Mouse (Mus musculus): ENCODE data around the gene Clcn6. TPM values are rescaled to one million over a fixed set of nuclear protein-coding genes. Genes with fewer than 3 reads are reported as not detected.

Gene Clcn6
- total RNA-seq, 2 experiments from 2014 or later: 4.8 to 4.9 TPM

DNA sequence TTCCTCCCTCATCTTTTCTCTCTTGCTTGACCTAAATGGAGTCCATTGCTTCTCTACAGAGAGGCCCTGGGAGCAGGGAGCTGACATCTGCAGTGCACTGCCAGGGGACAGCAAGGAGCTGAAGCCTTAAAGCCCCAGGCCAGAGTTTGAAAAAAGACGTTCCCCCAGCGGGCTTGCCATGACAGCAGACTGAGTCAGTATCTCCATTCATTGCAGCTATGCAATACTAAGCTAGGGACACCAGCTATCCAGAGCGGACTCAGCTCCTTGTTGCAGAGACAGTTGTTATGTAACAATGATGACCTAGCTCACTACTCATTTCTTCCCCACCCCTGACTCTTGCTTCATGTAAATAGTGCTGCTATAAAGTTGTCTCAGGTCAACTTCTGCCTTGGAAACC is 43.3 kb downstream of the Clcn6 start:
- DNase-seq (ENCODE audit: low spot score): no peak

DNA sequence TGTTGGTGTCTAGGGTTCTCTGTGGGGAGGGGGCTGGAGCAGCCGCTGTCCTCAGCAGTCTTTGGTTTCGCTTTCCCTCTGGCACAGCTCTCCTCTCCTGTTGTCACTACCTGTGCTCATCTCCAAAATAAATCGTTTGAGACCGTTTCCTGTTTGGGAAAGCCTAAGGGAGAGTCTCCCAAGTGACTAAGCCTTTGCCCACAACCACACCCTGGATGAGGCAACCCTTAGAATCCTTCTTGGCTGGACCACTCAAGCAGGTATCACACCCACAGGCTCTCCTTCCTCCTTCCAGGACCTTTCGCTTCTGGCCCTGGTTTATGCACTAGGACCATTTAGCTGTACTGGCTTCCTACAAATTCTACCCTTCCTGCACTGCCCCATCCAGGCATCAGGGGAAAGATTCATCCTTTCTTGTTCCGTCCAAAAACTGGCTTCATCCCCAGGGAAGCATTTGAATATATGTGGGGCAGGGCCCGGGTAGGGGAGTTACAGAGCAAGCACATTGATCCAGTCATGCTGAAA is 45.0 kb downstream of the Clcn6 start:
- DNase-seq (ENCODE audit: low spot score): no peak

DNA sequence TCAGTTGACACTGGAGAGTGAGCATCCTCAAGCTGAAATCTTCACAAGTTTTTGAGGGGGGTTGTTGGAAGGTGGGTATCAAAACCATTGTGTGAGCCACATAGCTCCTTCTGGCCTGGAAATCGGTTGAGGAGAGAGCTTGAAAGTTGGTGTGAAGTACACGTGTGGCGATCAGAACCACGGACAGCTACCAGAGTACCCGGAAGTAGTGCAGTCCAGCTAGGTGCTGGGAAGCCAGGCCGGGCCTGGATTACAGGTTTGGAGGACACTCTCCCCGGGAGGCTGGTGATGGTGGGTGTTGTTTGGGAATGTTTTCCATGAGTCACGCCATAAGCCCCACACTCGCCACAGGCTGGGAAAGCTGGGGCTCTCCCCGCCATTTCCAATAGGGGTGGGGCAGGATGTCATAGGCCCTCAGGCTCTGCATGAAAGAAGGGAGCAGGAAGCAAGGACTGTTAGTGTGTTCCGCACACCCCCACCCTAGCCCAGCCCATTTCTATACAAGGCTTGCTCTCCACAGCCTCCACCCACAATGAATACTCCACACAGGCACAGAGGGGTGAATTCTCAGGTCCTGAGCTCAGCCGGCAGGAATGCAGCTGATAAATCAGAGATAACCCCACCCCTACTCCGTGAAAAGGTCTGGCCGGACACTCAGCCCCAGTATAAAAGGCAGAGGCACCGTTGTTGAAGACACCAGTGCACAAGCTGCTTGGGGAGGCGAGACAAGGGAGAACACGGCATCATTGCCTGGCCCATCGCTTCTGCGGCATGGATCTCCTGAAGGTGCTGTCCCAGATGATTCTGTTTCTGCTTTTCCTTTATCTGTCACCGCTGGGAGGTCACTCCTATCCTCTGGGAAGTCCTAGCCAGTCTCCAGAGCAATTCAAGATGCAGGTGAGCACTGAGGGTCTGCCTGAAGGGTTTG is 53.2 kb downstream of the Clcn6 start, which contains the start of gene Nppb:
Nppb (plus strand) TSS at position 584 of the 928 bp plus-strand sequence.
- DNase-seq (ENCODE audit: low spot score): no peak

DNA sequence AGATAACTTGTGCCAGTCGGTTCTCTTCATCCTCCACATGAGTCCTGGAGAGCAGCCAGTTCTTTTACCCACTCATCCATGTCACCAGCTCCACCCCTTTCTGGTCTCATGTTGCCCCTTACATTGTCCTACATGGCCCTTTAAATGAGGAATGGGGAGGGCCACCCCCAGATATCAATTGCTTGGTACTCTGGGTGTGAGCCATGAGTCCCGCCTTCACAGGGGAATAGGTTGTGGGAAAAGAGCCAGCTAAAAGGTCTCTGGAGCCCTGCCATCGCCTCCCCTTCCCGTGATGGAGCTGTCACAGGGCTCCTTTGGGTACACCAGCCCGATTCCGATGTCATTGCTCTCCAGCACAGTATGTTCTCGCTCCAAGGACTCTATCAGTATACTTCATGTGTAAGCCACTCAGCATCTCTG is 59.2 kb downstream of the Clcn6 start:
- DNase-seq (ENCODE audit: low spot score): no peak

DNA sequence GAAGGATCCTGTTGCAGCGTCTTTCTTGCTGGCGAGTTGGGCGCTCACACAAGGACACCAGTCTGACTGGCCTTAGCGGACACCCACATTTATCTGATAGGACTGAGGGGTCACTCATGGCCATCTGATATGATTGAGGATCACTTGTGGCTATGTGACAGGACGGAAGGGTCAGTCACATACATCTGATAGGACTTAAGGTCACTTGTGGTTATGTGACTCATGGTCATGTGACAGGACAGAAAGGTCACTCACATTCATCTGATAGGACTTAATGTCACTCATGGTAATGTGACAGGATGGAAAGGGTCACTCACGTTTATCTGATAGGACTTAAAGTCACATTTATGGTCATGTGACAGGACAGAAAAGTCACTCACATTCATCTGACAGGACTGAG is 60.2 kb downstream of the Clcn6 start:
- no peak for DNase-seq (ENCODE audit: low spot score)

DNA sequence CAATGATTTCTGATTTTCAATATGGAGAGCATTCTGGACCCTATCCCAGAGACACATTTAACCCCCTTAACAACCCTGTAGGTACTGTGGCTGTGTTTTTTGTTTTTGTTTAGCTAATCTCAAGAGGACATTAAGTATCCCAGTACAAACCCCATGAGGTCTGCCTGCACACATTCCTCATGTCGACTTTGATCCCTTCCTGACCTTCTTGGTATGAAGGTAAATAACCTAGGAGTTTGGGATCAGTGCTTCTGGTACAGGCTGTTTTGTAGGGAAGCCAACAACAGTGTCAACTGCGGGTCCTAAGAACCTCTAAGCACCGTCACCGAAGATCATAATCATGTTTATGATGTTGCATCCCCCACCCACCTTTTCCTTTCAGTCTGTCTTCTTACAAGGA is 60.9 kb downstream of the Clcn6 start:
- DNase-seq (ENCODE audit: low spot score): no peak

DNA sequence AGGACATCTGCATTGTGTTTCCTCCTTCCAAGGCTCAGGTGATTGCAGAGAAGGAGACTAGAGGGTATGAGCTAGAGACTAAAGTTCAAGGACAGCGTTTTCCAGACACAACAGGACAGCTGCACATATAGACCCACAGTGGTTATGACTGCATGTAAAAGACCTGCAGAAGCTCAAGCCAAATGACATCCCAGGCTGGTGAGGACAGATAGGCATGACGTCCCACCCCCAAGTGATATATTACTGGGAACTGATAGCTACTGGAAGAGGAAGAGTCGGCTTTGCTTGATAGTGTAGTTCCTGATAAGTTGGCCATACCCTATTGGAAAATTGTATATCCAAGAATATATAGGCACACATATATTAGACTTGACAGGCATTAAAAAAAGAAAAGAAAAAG is 62.4 kb downstream of the Clcn6 start:
- DNase-seq (ENCODE audit: low spot score): no peak

DNA sequence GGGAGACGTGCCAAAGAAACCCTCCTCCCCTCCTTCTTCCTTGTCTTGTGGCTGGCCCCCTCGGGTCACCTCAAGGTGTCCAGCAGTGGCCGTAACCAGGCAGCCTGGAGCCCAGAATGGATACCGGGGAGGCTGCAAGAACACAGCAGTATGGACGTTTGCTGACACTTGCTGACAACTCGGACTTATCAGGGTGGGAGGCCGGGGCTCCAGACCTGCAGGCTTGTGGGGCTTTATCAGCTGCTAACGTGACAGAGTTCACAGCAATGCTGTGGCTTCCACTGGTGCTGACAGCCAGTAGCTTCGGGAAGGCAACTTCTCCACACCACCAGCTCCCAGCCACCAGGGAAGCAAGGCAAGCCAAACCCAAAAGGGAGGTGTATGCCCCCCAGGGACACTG is 69.3 kb downstream of the Clcn6 start:
- DNase-seq (ENCODE audit: low spot score): no peak

DNA sequence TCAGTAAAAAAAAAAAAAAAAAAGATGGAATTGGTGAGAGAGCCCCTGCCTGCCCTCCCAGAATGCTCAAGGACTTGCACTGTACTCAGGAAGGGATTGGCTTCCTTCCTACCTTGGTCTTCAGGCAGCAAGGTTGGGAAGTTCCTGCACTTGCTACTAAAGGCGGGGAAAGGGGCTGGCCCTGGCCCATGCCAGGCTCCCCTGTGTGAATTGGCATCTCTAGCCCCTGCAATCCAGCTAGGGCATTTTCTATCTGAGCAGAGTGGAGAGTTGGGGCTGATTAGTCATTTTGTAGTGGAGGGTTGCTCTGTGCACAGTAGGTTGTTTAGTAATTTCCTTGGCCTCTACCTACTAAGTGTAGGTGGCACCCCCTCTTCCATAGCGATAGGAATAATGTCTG is 69.8 kb downstream of the Clcn6 start:
- no peak for DNase-seq (ENCODE audit: low spot score)

DNA sequence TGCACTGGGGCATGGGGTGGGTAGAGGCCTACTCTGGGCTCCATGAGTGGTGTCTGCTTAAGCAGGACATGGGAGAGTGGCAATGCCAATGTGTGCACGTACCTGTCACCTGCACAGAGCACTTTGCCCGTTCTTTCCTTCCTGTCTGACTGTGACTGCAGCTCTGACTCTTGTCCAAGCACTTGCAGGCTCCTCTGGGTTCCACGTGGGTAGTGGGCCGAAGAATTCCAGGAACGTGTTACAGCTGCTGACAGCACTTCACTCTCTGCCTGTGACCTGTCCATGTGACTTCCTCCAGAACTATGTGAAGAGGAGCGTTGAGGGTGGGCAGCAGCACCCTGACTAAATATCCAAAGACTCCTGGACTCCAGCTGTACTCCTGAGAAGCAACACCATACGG is 72.9 kb downstream of the Clcn6 start:
- DNase-seq (ENCODE audit: low spot score): no peak

DNA sequence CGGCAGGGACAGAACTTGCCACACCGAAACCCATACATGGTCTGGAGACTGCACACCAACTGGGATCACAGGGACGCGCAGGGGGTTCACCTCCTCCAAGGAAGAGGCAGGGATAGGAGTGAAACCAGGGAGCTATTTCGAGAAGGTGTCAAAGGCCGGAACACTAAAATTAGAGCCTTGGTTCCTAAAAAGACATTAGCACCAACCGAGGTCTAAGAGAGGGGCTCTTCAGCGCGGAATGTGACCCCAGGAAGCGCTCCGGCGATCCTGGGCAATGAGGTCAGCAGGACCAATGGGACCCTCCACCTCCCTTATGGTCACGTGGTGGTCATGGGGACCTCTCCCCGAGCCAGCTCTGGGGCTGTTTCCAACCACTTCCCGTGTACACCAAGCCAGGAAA is 75.0 kb downstream of the Clcn6 start:
- DNase-seq (ENCODE audit: low spot score): no peak

DNA sequence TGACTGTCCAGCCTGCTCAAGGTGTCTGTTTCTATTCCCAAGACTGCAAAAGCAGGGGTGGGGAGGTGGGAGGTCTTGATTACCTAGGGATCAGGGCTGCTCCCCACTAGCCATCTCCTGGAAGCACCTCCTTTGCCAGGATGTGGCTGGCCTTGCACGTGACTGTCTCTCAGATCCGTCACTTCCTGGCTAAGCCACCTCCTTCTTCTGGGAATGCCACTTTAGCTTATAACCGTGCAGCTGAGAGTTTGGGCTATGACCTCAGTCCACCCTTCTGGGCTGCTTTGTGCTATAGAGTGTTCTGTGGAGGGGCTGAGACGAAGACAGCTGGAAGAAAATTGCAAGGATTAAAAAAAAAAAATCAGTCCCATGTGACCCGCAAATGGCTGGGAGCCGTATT is 75.8 kb downstream of the Clcn6 start:
- DNase-seq (ENCODE audit: low spot score): no peak

DNA sequence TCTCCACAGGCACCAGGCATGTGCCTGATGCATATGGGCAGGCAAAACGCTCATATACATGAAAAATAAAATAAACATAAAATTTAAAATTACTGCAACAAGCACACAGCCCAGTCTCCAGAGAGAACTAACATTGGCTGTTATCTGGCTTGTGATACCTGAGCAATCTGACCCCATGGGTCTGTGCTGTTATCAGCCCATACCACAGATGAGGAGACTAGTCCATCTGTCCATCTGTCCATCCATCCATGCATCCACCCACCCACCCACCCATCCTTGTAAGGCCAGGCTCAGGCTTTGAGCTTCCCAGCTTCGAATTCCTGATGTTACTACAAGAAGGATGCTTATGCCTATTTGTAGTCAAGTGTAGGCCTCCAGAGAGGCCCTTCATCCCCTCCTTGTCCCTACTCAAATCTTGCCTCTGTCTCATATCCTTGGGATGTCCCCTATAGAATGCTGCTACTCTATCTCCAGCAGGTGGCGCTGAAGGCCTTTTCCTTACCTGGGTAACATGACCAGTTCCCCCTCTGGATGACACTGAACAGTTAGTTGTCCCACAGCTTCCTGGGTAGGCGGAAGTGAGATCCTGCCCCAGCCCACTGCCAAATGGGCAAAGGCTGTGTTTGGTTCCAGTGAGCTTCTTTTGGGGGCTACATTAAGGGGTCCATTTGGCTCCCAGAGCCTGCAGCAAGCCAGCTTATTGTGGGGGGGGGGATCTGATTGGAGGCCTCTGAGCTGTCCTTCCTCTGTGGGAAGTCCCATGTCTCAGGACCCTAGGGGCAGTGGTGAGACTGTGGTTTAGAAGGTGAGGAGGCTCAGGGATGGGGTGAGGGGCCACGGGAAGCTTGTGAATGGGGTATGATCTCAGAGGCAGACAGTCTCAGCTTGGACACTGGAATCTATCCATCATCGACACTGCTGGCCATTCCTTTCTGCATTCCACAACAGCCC is 78.5 kb downstream of the Clcn6 start:
- peak; percentile 68 for DNase-seq (ENCODE audit: low spot score)

DNA sequence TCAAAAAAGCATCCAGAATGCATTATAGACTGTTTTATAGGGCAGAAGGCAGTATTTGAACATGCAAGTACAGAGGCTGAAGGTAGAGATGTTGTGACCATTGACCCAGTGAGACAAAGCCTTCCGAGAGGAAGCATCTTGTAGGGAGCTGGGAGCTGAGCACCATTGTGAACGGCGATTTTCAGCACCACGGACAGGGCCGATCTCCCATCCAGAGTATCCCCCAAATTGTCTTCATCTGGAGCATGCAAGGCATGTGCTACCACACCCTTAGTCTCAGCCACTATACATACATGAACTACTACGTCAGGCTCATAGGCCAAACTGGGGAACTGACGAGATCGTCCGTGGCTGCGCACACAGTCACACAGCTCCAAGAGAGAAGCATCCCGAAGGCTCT is 81.5 kb downstream of the Clcn6 start:
- DNase-seq (ENCODE audit: low spot score): no peak

Other genes starting within 250 kb of the Clcn6 start
- gene Zfp984, start 229.0 kb downstream of the Clcn6 start, total RNA-seq (2021): 1 to 10 TPM; 1.2 to 1.3 TPM
- gene Zfp933, start 190.5 kb downstream of the Clcn6 start, total RNA-seq (2021): 1 to 10 TPM; 7.8 to 9.0 TPM
- gene Miip, start 170.0 kb downstream of the Clcn6 start, total RNA-seq (2021): 1 to 10 TPM; 4.5 to 6.1 TPM
- gene Fv1, start 169.8 kb downstream of the Clcn6 start, total RNA-seq (2021): 1 to 10 TPM; 5.5 to 7.0 TPM
- gene Mfn2, start 134.1 kb downstream of the Clcn6 start, total RNA-seq (2021): 100 to 1,000 TPM; 403 to 443 TPM
- 10 to 100 TPM; 16.0 to 17.2 TPM for gene Plod1, start 102.1 kb downstream of the Clcn6 start, total RNA-seq (2021)
- 10 to 100 TPM; 19.2 to 19.8 TPM for gene 2510039O18Rik, start 97.9 kb downstream of the Clcn6 start, total RNA-seq (2021)
- gene Nppb, start 53.0 kb downstream of the Clcn6 start, total RNA-seq (2021): not detected
- gene Nppa, start 38.1 kb downstream of the Clcn6 start, total RNA-seq (2021): not detected
- gene Mthfr, start 256 bp upstream of the Clcn6 start, total RNA-seq (2021): 1 to 10 TPM; 8.9 to 9.3 TPM
- gene Agtrap, start 49.2 kb upstream of the Clcn6 start, total RNA-seq (2021): 10 to 100 TPM in 1 of 2 experiments, 1 to 10 TPM in 1; 9.3 to 12.8 TPM
- gene Mad2l2, start 91.6 kb upstream of the Clcn6 start, total RNA-seq (2021): 10 to 100 TPM; 13.5 to 15.7 TPM
- gene Draxin, start 91.9 kb upstream of the Clcn6 start, total RNA-seq (2021): under 1 TPM in 1 of 2 experiments, not detected in 1; 0.09 TPM
- 10 to 100 TPM; 41.9 to 45.7 TPM for gene Fbxo6, start 113.3 kb upstream of the Clcn6 start, total RNA-seq (2021)
- 1 to 10 TPM; 7.0 to 7.8 TPM for gene Fbxo44, start 121.7 kb upstream of the Clcn6 start, total RNA-seq (2021)
- under 1 TPM; 0.18 to 0.28 TPM for gene Fbxo2, start 121.8 kb upstream of the Clcn6 start, total RNA-seq (2021)
- under 1 TPM in 1 of 2 experiments, not detected in 1; 0.14 TPM for gene Disp3, start 249.1 kb upstream of the Clcn6 start, total RNA-seq (2021)

All from gastrocnemius, adult 18-20 months (tissue).